Mouse (Mus musculus): ENCODE results near the gene Slc28a1. TPM values are rescaled to one million over a fixed set of nuclear protein-coding genes. Genes with fewer than 3 reads are reported as not detected.
A peak's percentile ranks its signal among the peaks of the same experiment; 100 is the strongest.
"Not testable (repeated sequence)": the region's sequence is repeated elsewhere in the genome, so short reads cannot be mapped to it uniquely, and the experiment has no call there.

The Slc28a1 gene
- total RNA-seq, 4 experiments from 2014 or later = 0.09 to 0.31 (median 0.16) TPM; not detected in 1

DNA sequence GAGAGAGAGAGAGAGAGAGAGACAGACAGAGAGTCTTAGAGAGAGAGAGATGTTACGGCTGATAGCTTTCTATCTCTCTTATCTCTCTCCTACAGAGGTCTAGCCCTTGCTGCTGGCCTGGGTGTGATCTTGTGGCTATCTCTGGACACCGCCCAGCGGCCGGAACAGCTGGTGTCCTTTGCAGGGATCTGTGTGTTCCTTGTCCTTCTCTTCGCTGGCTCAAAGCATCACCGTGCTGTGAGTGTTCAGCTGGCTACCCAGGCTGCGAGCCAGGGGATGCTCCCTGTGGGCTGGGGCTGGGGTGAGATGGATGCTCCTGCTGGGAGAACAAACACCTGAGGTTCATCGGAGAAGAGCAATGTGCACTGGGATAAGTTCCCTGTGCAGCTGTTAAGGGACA is 10.2 kb downstream of the Slc28a1 start:
- DNase-seq (ENCODE audit: low spot score) = peak; percentile 71

DNA sequence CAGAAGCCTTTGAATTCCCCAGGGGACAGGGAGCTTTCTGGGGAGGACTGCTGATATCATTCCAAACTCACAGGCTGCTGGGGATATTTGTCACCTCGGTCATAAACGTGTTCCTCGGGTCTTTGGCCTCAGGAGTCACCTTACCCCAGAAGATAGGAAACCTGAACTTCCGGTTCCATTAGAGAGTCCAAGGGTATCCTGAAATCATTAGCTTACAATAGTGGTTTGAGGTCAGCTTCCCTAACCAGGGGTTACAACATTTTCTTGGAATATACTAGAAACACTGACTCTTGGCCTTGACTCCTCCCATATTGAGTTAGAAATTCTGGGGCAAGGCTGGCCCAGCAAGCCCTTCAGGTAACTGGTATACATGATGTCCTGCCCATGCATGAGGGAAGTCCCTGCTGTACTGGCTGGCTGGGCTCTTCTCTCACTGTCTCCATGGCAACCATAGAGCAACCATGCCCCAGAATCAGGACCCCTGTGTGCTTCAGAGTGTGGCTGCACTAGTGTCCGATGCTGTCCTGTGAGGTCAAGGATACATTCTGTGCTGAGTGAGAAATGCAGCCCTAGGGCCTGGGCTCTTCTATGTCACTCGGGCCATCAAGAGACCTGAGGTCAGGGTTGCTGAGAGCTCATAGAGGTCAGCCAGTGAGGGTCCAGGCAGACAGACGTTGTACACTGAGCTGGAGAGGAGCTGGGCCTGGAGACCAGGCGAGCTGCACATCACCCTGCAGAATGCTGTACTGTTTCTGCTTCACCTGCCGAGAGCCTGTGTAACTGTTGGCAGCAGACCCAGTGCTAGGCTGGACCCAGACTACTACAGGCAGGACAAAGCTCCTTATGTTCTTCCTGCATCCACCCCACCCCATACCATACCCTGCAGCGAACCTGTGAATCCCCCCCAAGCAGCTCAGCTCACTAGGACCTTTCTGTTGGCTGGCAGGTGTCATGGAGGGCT is 10.9 kb downstream of the Slc28a1 start:
- DNase-seq (ENCODE audit: low spot score) = no peak

DNA sequence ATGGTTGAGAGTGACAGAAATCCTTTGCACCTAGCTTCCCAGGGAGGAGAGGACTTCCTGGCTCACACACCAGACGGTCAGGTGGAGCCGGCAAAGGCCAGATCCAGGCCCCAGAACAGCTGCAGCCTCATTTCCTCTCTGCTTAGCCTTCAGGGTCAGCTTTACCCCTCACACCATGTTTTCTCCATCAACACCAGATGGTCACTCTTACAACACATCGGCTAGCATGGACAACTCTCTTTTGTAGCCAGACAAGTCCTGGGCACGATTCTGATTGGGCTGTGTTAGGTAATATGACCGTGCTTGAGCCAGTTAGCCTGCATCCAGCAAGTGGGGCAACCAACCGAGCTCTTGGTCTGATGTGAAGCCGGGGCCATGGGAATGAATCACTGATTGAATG is 17.3 kb downstream of the Slc28a1 start:
- DNase-seq (ENCODE audit: low spot score) = peak; percentile 70

DNA sequence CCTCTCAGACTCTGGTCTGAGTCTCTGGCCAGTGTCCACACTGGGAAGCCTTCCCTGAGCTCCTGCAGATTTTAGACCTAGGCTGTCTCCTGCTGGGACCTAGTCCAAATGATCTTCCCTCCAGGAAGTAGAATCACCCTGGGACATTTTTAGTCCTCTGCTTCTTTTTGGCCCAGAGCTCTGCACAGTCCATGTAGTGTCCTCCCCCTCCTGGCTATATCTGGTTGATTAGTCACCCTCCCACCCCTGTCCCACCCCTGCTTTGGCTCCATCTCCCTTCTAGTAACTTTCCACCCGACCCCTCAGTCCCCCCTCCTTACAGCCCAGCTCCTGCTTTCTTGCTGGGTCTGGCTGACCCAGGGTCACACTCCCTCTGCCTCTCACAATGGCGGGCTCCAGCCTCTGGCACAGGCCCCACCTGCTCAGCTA is 18.3 kb downstream of the Slc28a1 start:
- DNase-seq (ENCODE audit: low spot score) = peak; percentile 79

DNA sequence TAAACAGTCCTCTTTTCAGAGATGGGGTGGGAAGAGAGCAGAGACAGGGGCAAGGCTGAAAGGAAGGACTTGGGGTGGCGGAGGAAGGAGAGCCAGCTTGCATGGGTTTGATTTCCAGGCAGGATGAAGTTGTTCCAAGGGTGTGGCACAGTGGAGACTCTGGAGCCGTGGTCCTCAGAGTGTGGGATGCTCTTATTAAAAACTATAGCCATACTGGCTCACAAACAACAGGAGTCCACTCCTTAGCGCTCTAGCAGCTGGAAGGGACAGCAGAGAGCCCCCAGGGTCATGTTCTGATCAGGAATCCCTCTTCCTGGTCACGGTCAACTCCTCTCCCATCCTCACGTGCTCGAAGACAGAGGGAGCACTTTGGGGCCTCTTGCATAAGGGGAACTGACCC is 18.8 kb downstream of the Slc28a1 start:
- peak; percentile 39 for DNase-seq (ENCODE audit: low spot score)

DNA sequence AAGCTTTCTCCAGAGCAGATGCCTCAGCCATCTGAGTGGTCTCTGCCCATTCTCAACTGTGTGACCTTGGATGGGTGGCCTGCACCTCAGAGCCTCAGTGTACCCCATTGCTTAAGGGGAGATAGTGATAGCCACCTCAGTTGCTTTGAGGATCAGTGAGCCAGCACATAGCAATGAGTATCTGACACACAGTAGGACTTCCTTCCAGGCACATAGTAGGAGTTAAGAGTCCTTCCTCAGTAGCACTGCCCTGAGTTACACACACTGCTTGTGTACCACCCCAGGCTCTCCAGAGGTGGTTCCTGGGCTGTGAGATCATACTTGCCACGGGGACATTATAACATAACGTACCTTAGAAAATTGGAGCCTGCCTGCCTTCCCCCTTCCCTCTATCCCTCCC is 19.3 kb downstream of the Slc28a1 start:
- no peak for DNase-seq (ENCODE audit: low spot score)

DNA sequence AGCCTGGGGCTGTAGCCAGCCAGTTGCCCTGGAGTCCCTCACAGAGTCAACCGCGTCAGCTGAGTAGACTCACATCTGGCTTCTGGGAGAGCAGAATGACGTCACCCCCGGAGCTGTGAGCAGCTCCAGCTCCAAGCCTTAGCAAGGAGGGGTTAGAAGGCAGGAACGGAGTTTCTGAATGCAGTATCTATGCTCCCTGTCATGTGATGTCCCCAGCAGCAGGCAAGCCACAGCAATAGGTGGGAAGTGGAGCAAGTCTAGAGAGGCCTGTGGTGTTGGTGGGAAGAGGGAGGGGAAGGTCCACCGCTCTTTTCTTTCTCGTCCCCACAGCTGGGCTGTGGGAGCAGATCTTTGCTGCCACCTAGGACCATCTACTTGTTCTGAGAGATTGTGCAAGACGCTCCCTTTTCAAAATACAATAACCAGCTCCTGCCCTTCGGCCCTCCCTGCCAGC is 20.0 kb downstream of the Slc28a1 start:
- DNase-seq (ENCODE audit: low spot score) = peak; percentile 84

DNA sequence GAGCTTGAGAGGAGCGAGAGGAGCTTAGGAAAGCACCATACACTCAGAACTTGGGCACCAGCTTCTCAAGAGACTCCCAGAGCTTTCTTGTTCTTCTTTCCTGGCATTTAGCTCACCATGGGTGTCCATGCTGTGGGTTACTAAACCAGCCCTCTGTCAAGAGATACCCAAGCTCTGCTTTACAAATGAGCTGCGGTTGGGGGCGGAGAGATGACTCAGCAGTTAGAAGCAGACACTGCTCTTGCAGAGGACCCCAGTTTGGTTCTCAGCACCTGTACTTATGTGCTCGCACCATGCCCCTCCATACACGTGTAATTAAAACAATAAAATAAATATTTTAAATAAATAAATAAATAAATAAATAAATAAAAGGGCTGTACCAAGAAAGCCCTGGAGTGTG is 22.7 kb downstream of the Slc28a1 start:
- DNase-seq (ENCODE audit: low spot score) = no peak

DNA sequence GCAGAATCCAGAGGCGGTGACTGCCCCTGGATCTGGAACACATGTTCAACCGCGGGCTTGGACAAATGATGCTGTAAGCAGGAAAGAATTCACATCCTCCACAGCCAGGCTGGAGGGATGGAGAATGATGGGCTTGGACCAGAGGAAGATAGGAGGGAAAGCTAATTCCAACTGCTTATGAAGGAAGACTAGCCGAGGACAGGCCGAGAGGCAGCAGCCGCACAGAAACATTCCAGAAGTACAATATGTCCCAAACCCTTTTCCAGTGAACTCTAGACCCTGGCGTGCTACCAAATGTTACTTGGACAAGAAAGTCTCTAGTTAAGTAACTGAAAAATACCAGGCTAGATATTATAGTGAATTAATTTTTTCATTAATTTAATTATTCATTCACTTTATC is 24.5 kb downstream of the Slc28a1 start:
- peak; percentile 82 for DNase-seq (ENCODE audit: low spot score)

DNA sequence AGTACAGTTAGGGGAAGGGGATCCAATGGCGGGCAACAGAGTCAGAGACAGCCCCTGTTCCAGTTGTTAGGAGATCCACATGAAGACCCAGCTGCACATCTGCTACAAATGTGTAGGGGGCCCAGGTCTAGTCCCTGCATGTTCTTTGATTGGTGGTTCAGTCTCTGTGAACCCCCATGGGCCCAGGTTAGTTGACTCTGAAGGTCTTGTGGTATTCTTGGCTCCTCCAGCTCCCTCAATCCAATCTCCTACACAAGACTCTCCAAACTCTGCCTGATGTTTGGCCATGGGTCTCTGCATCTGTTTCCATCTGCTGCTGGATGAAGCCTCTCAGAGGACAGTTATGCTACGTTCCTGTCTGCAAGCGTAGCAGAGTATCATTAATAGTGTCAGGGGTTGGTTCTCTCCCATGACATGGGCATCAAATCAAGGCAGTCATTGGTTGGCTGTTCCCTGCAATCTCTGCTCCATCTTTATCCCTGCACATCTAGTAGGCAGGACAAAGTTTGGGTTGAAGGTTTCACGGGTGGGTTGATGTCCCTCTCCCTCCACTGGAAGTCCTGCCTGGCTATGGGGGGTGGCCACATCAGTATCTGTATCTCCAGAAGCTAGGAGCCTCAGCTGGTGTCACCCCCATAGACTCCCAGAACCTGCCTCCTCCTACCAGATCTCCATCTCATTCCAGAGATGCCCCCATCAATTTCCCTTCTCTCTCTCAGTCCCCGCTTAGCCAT is 25.2 kb downstream of the Slc28a1 start:
- no peak for DNase-seq (ENCODE audit: low spot score)

DNA sequence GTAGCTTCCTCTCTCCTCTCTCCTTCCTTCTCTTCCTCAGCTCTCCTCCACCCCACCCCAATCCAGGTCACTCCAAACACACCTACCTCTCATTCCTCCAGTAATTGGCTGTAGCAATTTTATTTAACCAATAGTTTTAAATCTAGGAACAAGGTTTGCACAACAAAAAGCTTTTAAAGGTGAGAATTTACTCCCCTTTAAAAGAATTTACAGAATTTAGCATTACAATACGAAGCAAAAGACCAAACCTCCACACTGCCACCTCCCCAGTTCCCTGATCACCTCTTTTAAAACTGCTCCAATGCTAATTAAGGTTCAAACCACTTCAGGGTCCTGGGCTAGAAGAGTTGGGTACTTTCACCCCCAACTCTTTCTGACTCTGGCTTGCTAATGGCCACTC is 26.9 kb downstream of the Slc28a1 start:
- DNase-seq (ENCODE audit: low spot score) = no peak

DNA sequence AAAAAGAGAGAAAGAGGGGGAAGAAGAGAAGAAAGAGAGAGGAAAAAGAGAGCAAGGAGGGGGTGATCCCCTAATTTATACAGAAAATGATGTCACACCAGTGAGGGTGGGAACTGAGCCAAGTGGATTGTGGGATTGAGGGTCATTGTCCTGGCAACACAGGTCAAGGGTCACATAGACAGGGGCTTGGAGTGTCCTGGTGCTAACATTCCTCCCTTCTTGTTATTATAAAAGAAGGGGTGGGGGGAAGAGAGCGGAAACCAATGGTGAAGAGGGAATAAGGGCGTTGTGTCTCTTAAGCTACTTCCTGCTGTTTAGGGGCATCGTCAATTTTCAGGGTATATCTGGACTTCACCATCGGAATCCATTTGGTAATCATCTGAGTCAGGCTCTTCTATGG is 28.5 kb downstream of the Slc28a1 start:
- DNase-seq (ENCODE audit: low spot score) = not testable (repeated sequence)

DNA sequence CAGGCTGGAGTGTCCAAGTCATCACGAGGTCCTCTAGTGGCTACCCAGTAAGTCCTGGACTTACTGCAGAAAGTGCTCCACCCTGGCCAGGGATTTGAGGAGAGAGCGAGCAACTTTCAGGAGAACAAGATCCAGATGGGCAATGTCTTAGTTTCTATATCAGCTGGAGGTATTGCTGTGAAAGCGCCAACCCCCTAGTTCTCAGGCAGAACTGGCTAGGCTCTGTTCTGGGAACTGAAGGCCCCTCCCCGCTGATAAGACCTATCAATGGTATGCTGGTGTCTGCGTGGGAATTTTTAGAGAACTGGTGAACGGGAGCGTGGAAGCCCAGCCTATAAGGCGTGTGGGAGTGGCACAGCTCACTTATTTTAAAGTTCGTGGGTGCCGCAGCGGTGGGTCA is 35.2 kb downstream of the Slc28a1 start:
- DNase-seq (ENCODE audit: low spot score) = peak; percentile 51

DNA sequence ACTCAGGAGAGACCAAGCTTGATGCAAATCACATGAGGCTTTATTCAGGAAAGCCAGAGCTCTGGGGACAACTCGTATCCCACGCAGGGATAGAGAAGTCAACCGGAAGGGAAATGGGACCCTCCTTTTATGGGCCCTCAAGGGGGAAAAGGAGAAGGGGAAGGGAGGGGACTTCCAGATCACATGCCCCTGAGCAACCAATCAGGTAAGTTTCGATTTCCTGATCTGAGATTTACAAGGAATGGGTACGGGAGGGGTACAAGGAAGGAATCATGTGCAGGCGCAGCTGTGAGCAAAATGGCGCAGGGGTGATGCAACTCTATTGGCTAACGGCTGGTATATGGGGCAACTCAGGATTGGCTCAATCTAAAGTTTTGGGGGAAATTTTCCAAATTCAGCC is 36.6 kb downstream of the Slc28a1 start:
- DNase-seq (ENCODE audit: low spot score) = no peak

DNA sequence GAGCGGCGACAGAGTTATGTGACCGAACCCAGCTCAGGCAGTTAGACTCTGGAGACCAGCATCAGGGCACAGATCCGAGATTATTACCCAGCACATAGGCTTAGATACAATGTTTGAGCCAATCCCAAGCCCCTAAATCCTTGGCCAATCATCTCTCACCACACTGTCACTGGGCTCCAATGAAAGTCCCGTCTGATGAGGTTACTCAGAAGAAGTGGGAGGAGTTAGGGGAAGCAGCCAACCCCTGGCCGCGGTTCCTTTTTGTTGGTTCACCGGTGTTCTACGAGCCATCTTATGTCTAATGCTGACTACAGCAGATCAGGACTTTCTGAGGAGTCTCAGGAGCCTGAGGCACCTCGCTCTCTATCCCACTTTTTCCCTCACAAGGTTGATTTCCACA is 37.7 kb downstream of the Slc28a1 start:
- no peak for DNase-seq (ENCODE audit: low spot score)

DNA sequence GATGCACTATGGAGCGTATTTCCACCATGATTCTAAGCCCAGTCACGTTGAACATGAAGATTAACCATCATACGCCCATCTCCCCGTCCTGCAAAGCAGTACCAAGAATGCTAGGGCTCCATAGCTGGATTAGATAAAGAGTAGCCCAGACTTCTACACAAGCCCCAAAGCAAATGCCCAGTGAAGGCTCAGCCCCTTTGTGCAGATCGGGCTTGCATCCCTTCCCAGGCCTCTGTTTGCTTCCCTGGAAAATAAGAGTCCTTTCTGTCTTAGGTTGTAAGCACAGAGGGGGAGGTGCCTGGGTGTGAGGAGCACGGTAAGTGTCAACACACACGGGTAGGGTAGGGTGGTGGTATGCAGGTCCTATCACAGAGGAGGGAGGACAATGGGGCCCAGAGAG is 38.2 kb downstream of the Slc28a1 start:
- no peak for DNase-seq (ENCODE audit: low spot score)

DNA sequence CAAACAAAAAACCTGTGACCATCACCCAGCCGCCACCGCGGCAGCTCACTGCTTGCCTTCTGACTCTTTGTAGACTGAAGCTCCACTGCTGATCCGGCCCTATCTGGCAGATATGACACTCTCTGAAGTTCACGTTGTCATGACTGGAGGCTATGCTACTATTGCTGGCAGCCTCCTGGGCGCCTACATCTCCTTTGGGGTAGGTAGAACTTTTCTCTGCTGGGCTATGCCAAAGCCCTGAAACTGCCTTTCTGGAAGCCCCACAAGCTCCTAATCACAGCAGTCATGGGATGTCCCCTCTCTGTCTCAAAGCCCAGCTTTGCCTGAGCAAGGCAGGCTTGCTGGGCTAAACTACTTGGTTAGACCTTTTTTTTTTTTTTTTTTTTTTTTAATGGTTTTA is 38.7 kb downstream of the Slc28a1 start:
- no peak for DNase-seq (ENCODE audit: low spot score)

DNA sequence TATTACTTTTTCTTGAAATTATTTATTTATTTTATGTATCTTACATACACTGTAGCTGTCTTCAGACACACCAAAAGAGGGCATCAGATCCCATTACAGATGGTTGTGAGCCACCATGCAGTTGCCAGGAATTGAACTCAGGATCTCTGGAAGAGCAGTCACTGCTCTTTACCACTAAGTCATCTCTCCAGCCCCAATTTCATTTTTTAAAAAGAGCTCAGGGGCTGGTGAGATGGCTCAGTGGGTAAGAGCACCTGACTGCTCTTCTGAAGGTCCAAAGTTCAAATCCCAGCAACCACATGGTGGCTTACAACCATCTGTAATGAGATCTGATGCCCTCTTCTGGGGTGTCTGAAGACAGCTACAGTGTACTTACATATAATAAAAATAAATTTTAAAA is 39.6 kb downstream of the Slc28a1 start:
- DNase-seq (ENCODE audit: low spot score) = not testable (repeated sequence)

DNA sequence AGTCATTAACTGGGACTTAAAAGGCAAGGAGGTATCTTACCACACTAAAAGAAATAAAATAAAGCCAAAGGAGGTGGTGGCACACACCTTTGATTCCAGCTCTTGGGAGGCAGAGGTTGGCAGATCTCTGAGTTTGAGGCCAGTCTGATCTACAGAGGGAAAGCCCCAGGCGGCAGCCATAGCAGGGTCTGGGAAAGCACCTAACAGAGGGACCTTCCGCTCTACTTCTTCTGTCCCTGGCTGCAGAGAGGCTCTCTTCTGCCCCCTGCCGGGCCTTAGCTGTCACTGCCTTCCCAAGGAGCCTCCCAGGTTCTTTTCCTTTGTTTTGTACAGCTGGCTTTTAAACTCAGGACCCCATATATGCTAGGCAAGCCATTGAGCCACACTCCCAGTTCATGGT is 40.4 kb downstream of the Slc28a1 start:
- DNase-seq (ENCODE audit: low spot score) = peak; percentile 49

DNA sequence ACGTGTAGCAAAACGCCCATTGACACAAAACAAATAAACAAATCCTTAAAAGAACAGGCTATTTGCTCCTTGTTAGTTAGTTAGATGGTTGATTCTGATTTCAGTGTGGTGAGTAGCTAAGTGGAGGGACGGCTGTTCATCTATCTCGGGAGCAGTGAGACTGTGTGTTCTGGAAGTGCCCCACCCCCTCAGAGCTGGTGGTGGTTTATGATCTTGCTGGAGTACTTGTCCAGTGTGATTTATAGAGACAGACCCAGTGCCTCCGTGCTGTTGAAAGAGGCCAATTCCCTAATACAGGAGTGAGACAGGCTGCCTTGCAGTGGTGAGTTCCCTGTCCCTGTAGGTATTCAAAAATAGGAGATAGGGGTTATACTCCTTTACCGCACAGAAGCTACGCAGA is 44.3 kb downstream of the Slc28a1 start:
- DNase-seq (ENCODE audit: low spot score) = no peak

DNA sequence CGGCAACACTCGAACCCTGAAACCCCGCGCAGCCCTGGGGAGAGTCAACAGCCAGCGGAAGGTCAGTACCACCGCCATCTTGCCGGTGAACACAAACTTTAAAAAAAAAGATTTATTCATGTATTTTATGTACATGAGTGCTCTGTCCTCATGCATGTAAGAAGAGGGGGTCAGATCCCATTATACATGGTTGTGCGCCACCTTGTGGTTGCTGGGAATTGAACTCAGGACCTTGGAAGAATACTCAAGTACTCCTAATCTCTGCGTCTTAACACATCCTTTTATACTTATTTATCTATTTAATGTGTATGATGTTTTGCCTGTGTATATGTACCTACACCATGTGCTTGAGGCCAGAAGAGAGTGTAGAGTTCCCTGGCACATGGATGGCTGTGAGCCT is 47.1 kb downstream of the Slc28a1 start:
- no peak for DNase-seq (ENCODE audit: low spot score)

DNA sequence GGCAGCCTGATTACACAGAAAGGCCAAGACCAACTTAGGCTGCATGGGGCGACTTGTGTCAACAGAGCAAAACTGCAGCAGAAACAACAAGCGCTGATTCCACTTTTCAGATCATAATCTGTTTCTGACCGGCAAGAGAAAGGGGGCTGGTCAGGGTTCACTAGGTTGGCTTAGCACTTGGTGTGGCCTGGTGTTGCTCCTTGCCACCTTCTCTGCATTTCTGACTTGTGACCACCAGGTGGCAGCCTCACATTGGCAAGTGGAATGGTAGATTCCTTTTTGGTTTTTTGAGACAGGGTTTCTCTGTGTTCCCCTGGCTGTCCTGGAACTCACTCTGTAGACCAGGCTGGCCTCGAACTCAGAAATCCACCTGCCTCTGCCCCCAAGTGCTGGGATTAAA is 47.7 kb downstream of the Slc28a1 start:
- DNase-seq (ENCODE audit: low spot score) = peak; percentile 74

DNA sequence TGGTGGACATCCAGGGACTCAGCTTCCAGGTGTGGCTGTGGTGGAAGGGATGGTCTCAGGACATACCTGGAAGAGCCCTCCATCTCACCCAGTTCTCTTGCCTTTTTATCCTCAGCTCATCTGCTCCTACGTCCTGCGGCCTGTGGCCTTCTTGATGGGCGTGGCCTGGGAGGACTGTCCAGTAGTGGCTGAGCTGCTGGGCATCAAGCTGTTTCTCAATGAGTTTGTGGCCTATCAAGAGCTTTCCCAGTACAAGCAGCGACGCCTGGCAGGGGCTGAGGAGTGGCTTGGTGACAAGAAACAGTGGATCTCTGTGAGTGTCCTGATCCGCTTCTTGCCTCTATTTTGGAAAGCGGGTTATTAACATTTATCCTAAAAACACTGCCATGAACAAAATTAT is 49.8 kb downstream of the Slc28a1 start:
- no peak for DNase-seq (ENCODE audit: low spot score)

Data from heart, adult 8-10 months (tissue).